Mouse (Mus musculus) hindbrain, embryonic 11.5 days (tissue): ENCODE data around the gene Spata2. TPM values are rescaled to one million over a fixed set of nuclear protein-coding genes. Genes with fewer than 3 reads are reported as not detected.

Experiments
- ATAC-seq: fragments of 200-750 bp; cut with Nextera tagmentation; 2 replicates; pipeline ENCODE4 v1.8.0; 2017; ENCODE audit warnings: mild to moderate bottlenecking, moderate TSS enrichment, moderate library complexity; ENCODE audit not compliant: low FRiP score
- DNase-seq: peaks from one replicate; pipeline ENCODE4 v3.0.0-alpha.2; 2015; ENCODE audit warnings: low spot score
- H3K27ac ChIP-seq: fragments of 300-500 bp; sonication (generic); 2 replicates; pipeline ENCODE4 v1.5.1; 2014; ENCODE audit warnings: mild to moderate bottlenecking, low read depth, low read length
- H3K27me3 ChIP-seq: fragments of 300-500 bp; sonication (generic); 2 replicates; pipeline ENCODE4 v1.6.1; 2014; ENCODE audit warnings: mild to moderate bottlenecking, low read length, moderate library complexity, mixed read lengths; ENCODE audit not compliant: control insufficient read depth, insufficient read depth
- H3K36me3 ChIP-seq: fragments of 300-500 bp; sonication (generic); 2 replicates; pipeline ENCODE4 v1.6.1; 2014; ENCODE audit warnings: mild to moderate bottlenecking, low read length, moderate library complexity, mixed read lengths; ENCODE audit not compliant: control insufficient read depth, insufficient read depth
- H3K4me1 ChIP-seq: fragments of 300-500 bp; sonication (generic); replicated peaks from 2 replicates; pipeline ENCODE4 v1.6.1; 2014; ENCODE audit warnings: low read length, mixed read lengths; ENCODE audit not compliant: control insufficient read depth, insufficient read depth
- H3K4me2 ChIP-seq: fragments of 300-500 bp; sonication (generic); replicated peaks from 2 replicates; pipeline ENCODE4 v1.6.1; 2014; ENCODE audit warnings: mild to moderate bottlenecking, low read depth, low read length
- H3K4me3 ChIP-seq: fragments of 300-500 bp; sonication (generic); 2 replicates; pipeline ENCODE4 v1.5.1; 2014; ENCODE audit warnings: low read depth, low read length
- H3K9ac ChIP-seq: fragments of 300-500 bp; sonication (generic); 2 replicates; pipeline ENCODE4 v1.6.1; 2014; ENCODE audit warnings: low read depth, low read length
- H3K9me3 ChIP-seq: fragments of 300-500 bp; sonication (generic); 2 replicates; pipeline ENCODE4 v1.6.1; 2016; ENCODE audit warnings: low read length; ENCODE audit not compliant: control insufficient read depth
- WGBS: fragments of 180-500 bp; shearing (Covaris S2); extraction: QIAGEN DNeasy Blood & Tissue Kit; methylation state at CpG from one replicate; pipeline ENCODE4 v1.1.7; 2014; 5-methylcytosine and 5-hydroxymethylcytosine counted together
- polyA plus RNA-seq: library from polyadenylated mRNA; unstranded; fragments of >200 nt; fragmentation: Nextera tagmentation; extraction: Ambion mirVana; gene quantifications from 2 replicates; pipeline ENCODE4 v1.2.1, GENCODE M21; 2014

The Spata2 gene
- polyA plus RNA-seq, 1 experiment from 2014 or later = 13.5 TPM

GRCm38 (mm10) chr2:167487994-167488393, 4.7 kb downstream of the Spata2 start:
- Histone ChIP-seq H3K4me3 (no peak overlapping the region), H3K27ac (no peak overlapping the region), H3K36me3 (0 out of 2 replicates have a peak, but pooled peaks cover 4% of the 10 kb centered on the region), H3K9me3 (no peaks in the 10 kb centered on the region), H3K4me1 (peaks cover 6% of the 10 kb centered on the region; the same call in 1 of the 2 replicates), H3K4me2 (no peak overlapping the region), H3K27me3 (no peaks in the 10 kb centered on the region), H3K9ac (no peak overlapping the region)
- 92% methylated on average over 6 of the region's 6 CpGs for WGBS
- ATAC-seq (no peak), DNase-seq (no peak)

DNA sequence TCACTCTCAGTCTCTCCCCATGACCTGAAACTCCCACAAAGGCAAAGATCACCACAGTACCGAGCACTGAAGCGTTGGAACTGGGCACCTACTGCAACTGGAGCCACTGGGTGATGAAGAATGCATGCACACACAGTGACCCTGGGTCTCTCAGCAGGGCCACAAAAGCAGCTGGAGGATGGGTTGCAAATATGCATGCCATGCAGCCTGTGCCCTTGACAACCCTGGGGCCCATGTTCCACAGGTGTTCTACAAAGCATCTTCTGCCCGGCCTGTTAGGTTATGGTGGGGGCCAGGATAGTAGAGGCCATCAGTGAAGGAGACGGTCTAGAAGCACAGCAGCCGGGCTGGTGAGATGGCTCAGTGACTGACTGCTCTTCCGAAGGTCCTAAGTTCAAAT, 5.1 kb downstream of the Spata2 start:
- H3K4me1 ChIP-seq = peaks cover 6% of the 10 kb centered on the region; the same call in 1 of the 2 replicates
- WGBS = 95% methylated on average over 6 of the region's 6 CpGs
- no peak overlapping the region for H3K9ac ChIP-seq
- no peak overlapping the region for H3K4me3 ChIP-seq
- H3K27ac ChIP-seq = no peak overlapping the region
- H3K36me3 ChIP-seq = 0 out of 2 replicates have a peak, but pooled peaks cover 4% of the 10 kb centered on the region
- ATAC-seq (no peak), DNase-seq (no peak)
- H3K4me2 ChIP-seq = no peak overlapping the region
- H3K9me3 ChIP-seq = no peaks in the 10 kb centered on the region
- H3K27me3 ChIP-seq = no peaks in the 10 kb centered on the region

DNA sequence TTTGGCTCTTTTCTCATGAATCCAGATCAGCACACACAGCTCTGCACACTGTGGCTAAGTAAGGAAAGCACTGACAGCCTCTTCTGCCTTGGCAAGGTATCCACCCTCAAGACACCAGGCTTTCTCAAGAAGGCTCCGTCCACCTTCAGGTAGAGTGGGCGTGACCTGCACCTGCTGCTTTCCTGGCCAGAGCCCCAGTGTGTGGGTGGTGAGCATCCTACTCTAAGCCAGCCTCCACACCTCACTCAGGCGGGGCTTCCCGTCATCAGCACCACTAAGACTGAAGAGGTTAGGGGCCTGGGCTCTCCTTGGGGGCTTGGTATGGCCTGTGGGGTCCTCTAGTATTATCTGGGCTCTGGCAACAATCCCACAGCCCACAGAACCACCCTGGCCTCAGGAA, 6.1 kb downstream of the Spata2 start:
- WGBS = 88% methylated on average over 4 of the region's 4 CpGs
- Histone ChIP-seq H3K36me3 (0 out of 2 replicates have a peak, but pooled peaks cover 4% of the 10 kb centered on the region), H3K4me3 (no peak overlapping the region), H3K27ac (no peak overlapping the region), H3K9ac (no peak overlapping the region), H3K4me1 (peaks cover 2% of the 10 kb centered on the region; the same call in 1 of the 2 replicates), H3K27me3 (no peaks in the 10 kb centered on the region), H3K4me2 (no peak overlapping the region), H3K9me3 (no peaks in the 10 kb centered on the region)
- ATAC-seq (no peak), DNase-seq (no peak)

- no peaks in the 10 kb centered on the region for H3K4me1 ChIP-seq
- no peak overlapping the region for H3K27ac ChIP-seq
- H3K9ac ChIP-seq = no peak overlapping the region
- H3K9me3 ChIP-seq = no peaks in the 10 kb centered on the region
- WGBS = 90% methylated on average over 7 of the region's 7 CpGs
- DNase-seq = no peak
- ATAC-seq = no peak
- no peaks in the 10 kb centered on the region for H3K27me3 ChIP-seq
- H3K4me2 ChIP-seq = no peak overlapping the region
- no peak overlapping the region for H3K4me3 ChIP-seq
- 0 out of 2 replicates have a peak, but pooled peaks cover 4% of the 10 kb centered on the region for H3K36me3 ChIP-seq
These were observed 6.9 kb downstream of the Spata2 start for GRCm38 (mm10) chr2:167485501-167486377.

- DNase-seq (no peak), ATAC-seq (no peak)
- no peaks in the 10 kb centered on the region for H3K27me3 ChIP-seq
- no peaks in the 10 kb centered on the region for H3K4me1 ChIP-seq
- no peak overlapping the region for H3K4me2 ChIP-seq
- H3K9ac ChIP-seq = no peak overlapping the region
- 0 out of 2 replicates have a peak, but pooled peaks cover 4% of the 10 kb centered on the region for H3K36me3 ChIP-seq
- H3K27ac ChIP-seq = no peak overlapping the region
- WGBS = 95% methylated on average over 11 of the region's 11 CpGs
- H3K9me3 ChIP-seq = no peaks in the 10 kb centered on the region
- no peak overlapping the region for H3K4me3 ChIP-seq
These were observed 7.8 kb downstream of the Spata2 start for GRCm38 (mm10) chr2:167484932-167485331.

GRCm38 (mm10) chr2:167483827-167484410, 8.8 kb downstream of the Spata2 start:
- ATAC-seq = no peak

GRCm38 (mm10) chr2:167483081-167483826, 9.4 kb downstream of the Spata2 start:
- no peaks in the 10 kb centered on the region for H3K27me3 ChIP-seq
- no peaks in the 10 kb centered on the region for H3K4me1 ChIP-seq
- ATAC-seq = no peak
- H3K36me3 ChIP-seq = 0 out of 2 replicates have a peak, but pooled peaks cover 4% of the 10 kb centered on the region
- no peaks in the 10 kb centered on the region for H3K9me3 ChIP-seq
- H3K9ac ChIP-seq = no peak overlapping the region
- WGBS = 94% methylated on average over 27 of the region's 27 CpGs
- no peak overlapping the region for H3K27ac ChIP-seq
- H3K4me2 ChIP-seq = no peak overlapping the region
- DNase-seq = no peak
- H3K4me3 ChIP-seq = no peak overlapping the region

More at GRCm38 (mm10) chr2:167483827-167484410, 8.8 kb downstream of the Spata2 start:
- Histone ChIP-seq H3K4me1 (no peaks in the 10 kb centered on the region), H3K4me3 (no peak overlapping the region), H3K4me2 (no peak overlapping the region), H3K9ac (no peak overlapping the region), H3K27ac (no peak overlapping the region), H3K27me3 (no peaks in the 10 kb centered on the region), H3K9me3 (no peaks in the 10 kb centered on the region), H3K36me3 (0 out of 2 replicates have a peak, but pooled peaks cover 4% of the 10 kb centered on the region)
- DNase-seq = no peak
- 96% methylated on average over 24 of the region's 24 CpGs for WGBS

- Histone ChIP-seq H3K4me1 (no peaks in the 10 kb centered on the region), H3K9me3 (no peaks in the 10 kb centered on the region), H3K4me3 (no peak overlapping the region), H3K9ac (no peak overlapping the region), H3K27me3 (no peaks in the 10 kb centered on the region), H3K36me3 (0 out of 2 replicates have a peak, but pooled peaks cover 4% of the 10 kb centered on the region), H3K27ac (no peak overlapping the region), H3K4me2 (no peak overlapping the region)
- WGBS = 94% methylated on average over 4 of the region's 4 CpGs
- DNase-seq (no peak), ATAC-seq (no peak)
These were observed 10.0 kb downstream of the Spata2 start for GRCm38 (mm10) chr2:167482681-167483080.
